Mouse (Mus musculus) cerebellum, adult 9-10 months (tissue): ENCODE measurements around the gene Atxn2l.

Experiments
- DNase-seq: peaks from one replicate; pipeline ENCODE4 v3.0.0; 2022

Gene Atxn2l

GRCm38 (mm10) chr7:126503273-126503878 is at the start of gene Atxn2l:
TSS of gene Atxn2l (minus strand) at chr7:126503437.
- DNase-seq, result peak; percentile 98

- no peak for DNase-seq
Measured at GRCm38 (mm10) chr7:126545631-126546030, 42.4 kb upstream of the Atxn2l start.

- DNase-seq, result no peak
Measured at GRCm38 (mm10) chr7:126541661-126542060, 38.4 kb upstream of the Atxn2l start.

DNA sequence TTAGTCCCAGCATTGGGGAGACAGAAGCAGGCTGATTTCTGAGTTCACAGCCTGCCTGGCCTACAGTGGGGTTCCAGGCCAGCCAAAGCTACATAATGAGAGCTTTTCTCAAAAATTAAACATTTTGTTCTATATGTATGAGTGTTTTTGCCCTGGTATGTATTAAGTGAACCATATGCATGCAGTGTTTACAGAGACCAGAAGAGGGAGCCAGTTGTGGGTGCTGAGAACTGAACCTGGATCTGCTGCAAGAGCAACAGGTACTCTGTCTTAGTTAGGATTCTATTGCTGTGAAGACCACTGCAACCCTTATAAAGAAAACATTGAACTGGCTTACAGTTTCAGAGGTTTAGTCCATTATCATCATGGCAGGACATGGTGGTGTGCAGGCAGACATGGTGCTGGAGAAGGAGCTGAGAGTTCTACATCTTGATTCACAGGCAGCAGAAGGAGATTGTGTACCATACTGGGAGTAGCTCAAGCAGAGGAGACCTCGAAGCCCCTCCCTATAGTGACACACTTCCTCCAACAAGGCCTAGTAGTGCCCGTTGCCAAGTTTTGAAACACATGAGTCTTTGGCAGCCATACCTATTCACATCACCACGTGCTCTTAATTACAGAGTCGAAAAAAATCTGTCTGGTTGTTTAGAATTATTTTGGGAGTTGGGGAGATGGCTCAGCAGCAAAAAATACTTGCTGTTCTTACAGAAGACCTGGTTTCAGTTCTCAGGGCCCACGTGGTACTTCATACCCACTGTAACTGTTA is 34.8 kb upstream of the Atxn2l start:
- DNase-seq, result peak; percentile 26

DNA sequence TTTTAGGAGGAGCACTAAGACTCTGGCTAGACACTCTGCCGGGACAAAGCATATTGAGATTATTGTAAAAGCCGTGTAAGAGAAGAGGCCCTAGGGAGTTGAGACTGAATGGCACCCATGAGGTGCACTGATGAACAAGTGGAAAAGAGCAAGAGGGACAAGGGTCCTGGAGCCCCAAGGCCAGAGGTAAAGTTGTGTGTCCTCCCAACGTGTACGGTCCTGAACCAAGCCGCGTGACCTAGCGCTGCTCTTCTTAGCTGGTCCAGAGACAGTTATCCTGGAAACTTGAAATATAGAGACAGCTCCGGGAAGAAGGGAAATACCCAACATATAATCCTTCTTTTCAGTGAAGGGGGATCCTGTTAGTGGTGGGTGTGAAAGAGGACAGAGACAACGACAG is 33.2 kb upstream of the Atxn2l start:
- DNase-seq, result no peak

GRCm38 (mm10) chr7:126535766-126536165 is 32.5 kb upstream of the Atxn2l start:
- DNase-seq, result no peak

DNA sequence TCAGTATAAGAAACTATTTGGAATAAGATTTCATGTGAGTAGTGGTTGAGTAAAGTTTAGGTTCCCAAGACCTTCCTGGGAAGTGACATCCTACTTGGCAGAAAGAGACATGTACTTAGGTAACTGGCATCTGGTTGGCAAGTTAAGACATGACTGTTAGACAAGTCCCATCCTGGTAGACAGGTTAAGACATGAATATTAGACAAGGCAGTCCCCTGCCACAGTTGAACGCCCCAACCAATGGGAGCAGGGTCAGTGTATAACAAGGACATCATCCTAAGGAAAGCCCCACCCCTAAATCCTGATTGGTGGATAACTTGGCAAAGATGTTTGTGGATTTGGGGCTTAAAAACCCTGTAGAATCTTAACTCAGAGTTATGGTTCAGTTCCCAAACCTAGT is 30.2 kb upstream of the Atxn2l start:
- no peak for DNase-seq

DNA sequence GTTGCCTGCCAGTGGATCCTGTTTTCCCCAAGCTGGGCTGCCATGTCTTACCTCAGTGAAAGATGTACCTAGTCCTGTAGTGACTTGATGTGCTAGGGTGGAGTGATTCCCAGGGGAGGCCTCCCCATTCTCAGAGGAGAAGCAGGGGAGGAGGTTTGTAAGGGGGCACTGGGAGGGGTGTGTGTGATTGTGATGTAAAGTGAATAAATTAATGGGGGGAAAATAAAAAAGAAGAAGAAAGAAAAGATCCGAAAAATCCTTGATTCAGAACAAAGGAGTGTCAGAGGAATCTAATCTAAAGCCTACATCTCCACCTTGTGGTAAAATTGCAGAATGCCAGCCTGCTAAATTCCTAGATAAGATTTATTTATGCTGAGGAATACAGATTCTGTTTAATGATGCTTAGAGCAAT is 24.9 kb upstream of the Atxn2l start:
- peak; percentile 69 for DNase-seq

DNA sequence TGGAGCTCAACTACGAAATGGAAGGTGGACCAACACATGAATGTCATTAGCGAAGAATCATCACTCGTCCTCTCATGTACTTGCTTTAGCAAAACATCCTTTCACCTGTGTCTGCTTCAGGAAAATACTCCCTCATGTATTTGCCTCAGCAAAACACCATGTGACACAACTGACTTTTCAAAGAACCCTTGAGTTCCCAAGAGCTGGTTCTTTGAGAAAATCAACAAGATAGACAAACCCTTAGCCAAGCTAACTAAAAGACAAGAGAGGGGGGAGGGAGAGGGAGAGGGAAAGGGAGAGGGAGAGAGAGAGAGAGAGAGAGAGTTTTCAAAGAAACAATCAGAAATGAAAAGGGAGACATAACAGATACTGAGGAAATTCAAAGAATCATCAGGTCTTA is 20.1 kb upstream of the Atxn2l start:
- DNase-seq, result no peak

DNA sequence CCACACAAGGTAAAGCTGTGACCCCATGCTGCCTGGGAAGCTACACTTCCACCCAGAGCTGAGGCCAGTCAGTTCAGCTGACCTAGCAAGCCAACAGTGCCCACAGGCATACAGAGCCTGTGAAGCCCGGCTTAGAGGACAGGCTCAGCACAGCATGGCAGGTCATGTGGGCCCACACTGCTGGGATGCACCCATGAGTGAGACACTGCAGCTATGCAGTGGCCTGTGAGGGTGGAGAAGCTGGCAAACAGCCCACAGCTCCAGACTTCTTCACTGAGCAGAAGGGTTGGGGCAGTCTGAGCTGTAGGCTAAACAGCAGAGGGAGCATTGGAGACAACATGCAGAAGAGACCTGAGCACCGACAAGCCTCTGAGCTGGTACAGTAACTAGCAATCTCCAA is 16.3 kb upstream of the Atxn2l start:
- no peak for DNase-seq

- DNase-seq, result no peak
Measured at GRCm38 (mm10) chr7:126518261-126518941, 15.2 kb upstream of the Atxn2l start.

DNA sequence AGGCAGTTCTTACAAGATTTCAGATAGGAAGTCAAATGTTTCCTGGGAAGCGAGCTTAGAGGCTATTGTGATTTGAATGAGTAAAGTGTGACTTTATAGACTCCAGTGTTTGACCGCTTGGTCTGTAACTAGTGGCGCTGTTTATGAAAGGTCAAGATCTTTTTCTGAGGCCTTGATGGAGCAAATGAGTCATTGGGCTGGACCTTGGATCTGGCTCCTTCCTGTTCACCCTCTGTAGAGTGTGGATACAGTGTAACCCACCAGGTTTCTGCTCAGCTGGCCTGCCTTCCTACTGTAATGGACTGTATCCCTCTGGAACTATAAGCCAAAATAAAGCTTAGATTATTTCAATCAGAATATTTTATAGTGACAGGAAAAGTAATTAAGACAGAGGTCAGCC is 8.1 kb upstream of the Atxn2l start:
- no peak for DNase-seq

GRCm38 (mm10) chr7:126507126-126507778 is 4.0 kb upstream of the Atxn2l start:
- no peak for DNase-seq

- peak; percentile 62 for DNase-seq
Measured at GRCm38 (mm10) chr7:126504913-126505312, 1.7 kb upstream of the Atxn2l start.

- DNase-seq, result no peak
Measured at GRCm38 (mm10) chr7:126502751-126503150, 486 bp downstream of the Atxn2l start.

GRCm38 (mm10) chr7:126502023-126502741 is 1.1 kb downstream of the Atxn2l start:
- DNase-seq, result peak; percentile 93

DNA sequence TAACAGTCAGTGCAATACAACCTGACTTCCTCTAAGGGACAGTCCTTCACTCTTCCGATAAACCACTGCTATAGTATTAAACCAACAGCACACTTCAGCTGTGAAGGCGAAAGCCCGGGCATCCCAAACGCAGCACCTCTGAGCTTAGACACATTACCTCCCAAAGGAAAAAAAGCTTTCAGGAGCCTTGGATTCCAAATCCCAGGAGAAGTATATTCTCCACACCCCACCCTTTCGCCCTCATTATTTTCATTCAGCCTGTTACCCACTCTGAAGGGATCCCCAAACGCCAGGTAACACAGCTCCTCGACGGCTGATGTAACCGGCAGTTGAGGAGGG is 1.6 kb downstream of the Atxn2l start:
- DNase-seq, result no peak

- peak; percentile 24 for DNase-seq
Measured at GRCm38 (mm10) chr7:126499416-126499815, 3.8 kb downstream of the Atxn2l start.

DNA sequence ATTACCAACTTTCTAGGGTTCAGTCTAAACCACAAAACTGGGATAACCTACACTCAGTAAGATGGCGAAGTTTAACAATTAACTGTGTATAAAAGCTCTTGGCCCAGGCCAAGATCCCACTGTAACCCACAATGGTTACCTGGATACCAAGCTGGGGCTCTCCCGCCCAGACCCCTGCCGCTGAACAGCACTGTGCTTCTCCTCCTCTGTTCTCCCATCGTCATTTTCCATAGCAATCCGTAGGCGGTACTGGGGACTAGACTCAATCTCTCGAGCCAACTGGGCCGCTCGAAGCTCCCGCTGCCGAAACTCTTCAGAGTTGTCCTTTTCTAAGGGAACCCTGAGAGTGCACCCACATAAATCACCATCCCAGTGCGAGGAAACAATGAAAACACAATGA is 5.3 kb downstream of the Atxn2l start:
- peak; percentile 12 for DNase-seq

DNA sequence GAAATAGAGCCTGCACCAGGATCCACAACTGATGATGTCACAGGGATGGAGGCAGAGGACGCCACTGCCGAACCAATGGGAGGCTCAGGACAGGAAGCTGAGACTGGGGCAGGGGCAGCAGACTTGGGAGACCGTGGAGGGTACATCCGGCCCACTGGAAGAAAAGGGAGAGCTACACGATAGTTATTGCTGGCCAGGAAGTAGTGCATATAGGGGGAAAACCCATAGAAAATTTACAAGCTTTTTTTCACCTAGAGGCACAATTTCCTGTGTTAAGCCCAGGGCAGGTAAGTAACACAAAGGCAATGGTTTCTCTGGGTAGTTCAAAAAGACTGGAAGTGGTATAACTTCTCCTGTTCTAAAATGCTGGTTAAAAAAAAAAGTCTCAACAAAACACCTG is 6.8 kb downstream of the Atxn2l start:
- DNase-seq, result peak; percentile 8

DNA sequence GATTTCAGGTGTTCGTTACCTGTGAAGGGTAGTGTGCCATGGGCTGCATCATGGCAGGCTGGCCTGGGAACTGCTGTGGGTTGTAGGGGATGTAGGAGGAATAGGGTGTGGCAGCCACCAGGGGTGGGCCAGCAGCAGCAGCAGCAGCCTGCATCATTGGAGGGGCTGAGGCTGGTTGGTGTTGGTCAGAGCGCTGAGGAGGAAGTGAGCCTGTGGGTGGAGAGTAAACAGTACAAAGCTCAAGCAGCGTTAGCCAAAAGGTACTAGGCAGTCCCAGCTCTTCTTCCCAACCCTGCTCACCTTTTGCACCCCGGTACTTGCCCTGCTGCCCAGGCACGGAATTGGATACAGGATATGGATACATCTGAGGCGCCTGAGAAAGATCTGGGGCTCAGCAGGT is 9.1 kb downstream of the Atxn2l start:
- no peak for DNase-seq

DNA sequence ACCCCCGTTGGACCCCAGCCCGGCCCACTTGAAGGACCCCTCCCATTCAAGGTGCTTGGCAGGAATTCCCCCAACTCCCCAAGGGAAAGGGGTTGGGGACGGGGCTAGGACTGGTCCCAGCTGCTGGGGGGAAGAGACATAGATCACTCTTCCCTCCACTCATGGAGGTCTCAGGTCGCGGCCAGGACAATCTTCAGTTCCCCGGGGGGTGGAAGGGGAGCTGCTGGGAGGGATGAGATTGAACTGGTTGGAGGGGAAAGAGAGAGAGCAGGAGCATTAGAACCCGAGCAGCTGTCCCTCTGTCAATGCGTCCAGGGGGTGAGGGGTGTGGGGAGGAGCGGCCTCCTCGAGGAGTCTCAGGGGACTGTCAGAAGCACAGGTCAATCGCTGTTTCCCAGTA is 11.3 kb downstream of the Atxn2l start:
- peak; percentile 23 for DNase-seq

DNA sequence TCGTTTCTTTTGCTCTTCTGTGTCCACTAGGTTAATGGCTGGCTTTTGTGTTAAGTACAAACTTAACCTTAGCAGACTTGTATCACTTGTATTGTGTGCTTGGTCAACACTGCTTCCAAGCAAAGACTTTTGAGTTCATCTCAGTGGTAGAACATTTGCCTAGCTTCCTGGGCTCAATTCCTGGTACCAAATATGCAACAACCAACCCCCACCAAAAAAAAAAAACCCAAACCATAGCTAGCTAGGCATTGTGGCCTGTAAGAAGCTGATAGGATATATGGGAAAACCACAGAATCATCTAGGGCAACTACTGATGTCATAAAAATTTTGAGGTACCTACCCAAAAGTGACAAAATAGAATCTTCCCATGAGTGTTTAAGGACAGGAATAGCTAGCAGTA is 12.2 kb downstream of the Atxn2l start:
- DNase-seq, result no peak
